8 mouse cellular contexts compared by ENCODE assay signal in the genomic region with DNA sequence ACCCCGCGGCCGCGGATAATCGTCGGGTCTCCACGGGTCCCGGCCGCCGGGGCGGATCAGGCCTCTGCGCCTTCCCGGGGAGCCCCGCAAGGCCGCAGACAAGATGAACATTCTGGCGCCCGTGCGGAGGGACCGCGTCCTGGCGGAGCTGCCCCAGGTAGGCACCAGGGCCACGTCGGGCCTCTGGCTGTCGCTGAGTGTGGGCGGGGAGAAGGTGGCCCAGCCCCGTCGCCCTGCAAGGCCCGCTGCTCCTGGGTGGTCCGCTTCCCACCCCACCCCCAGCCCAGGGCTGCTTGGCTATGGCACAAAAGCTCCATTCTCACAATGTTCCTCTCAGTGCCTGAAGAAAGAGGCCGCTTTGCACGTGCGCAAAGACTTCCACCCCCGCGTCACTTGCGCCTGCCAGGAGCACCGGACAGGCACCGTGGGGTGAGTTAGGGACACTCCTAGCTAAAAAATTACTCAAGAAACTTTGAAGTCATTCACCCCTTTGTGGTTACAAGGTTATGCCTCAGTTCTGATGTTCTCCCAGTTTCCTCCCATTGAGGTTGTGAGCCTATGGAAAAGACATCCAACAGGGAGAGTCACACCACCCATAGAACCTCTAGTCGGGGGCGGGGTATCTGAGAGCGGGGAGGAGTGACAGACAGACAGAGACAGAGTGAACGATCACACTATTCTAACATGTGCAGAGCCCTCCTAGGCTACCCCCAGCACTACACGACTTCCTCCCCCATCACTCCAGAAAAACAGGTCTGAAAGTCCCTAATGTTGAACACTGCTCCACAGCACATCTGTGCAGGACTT. TPM values are rescaled to one million over a fixed set of nuclear protein-coding genes. Genes with fewer than 3 reads are reported as not detected.
DNase-seq lines count a peak whose midpoint lies in the region; ATAC-seq lines count a peak whose summit lies in the region.

No protein-coding gene starts in this region.

- WGBS in forebrain, embryonic 12.5 days, result under 1% methylated on average over 42 of the region's 42 CpGs
- WGBS in heart, embryonic 16.5 days, result 2% methylated on average over 42 of the region's 42 CpGs
- 2% methylated on average over 42 of the region's 42 CpGs for WGBS in liver, embryonic 16.5 days (ENCODE audit: insufficient replicate concordance)
- WGBS in neural tube, embryonic 14.5 days, result under 1% methylated on average over 40 of the region's 42 CpGs

- H3K4me3 ChIP-seq in forebrain, embryonic 12.5 days (replicated peaks), result peak overlapping the region; percentile 73
- H3K4me3 ChIP-seq in heart, embryonic 16.5 days (ENCODE audit: low read length), result peak overlapping the region; percentile 64
- H3K4me3 ChIP-seq in liver, embryonic 16.5 days (ENCODE audit: low read depth, low read length), result peak overlapping the region; percentile 59
- peak overlapping the region; percentile 69 for H3K4me3 ChIP-seq in neural tube, embryonic 14.5 days (ENCODE audit: low read depth, low read length)

- H3K36me3 ChIP-seq in forebrain, embryonic 12.5 days (replicated peaks), result peaks cover 31% of the 10 kb centered on the region
- H3K36me3 ChIP-seq in heart, embryonic 16.5 days (ENCODE audit: control insufficient read depth, insufficient read depth), result peaks cover 16% of the 10 kb centered on the region
- H3K36me3 ChIP-seq in liver, embryonic 16.5 days (ENCODE audit: control insufficient read depth, insufficient read depth), result no peaks in the 10 kb centered on the region
- peaks cover 12% of the 10 kb centered on the region; the same call in 1 of the 2 replicates for H3K36me3 ChIP-seq in neural tube, embryonic 14.5 days (ENCODE audit: control insufficient read depth, insufficient read depth, low read length)

- H3K27ac ChIP-seq in forebrain, embryonic 12.5 days, result peak overlapping the region; percentile 96
- H3K27ac ChIP-seq in heart, embryonic 16.5 days (ENCODE audit: low read length), result peak overlapping the region; percentile 90
- peak overlapping the region; percentile 61 for H3K27ac ChIP-seq in liver, embryonic 16.5 days (ENCODE audit: low read length)
- H3K27ac ChIP-seq in neural tube, embryonic 14.5 days (ENCODE audit: low read depth, low read length), result peak overlapping the region; percentile 94

- H3K9ac ChIP-seq in forebrain, embryonic 12.5 days, result peak overlapping the region; percentile 90
- H3K9ac ChIP-seq in heart, embryonic 16.5 days (ENCODE audit: low read length), result peak overlapping the region; percentile 82
- peak overlapping the region; percentile 62 for H3K9ac ChIP-seq in liver, embryonic 16.5 days (ENCODE audit: low read depth, low read length)
- peak overlapping the region; percentile 84 for H3K9ac ChIP-seq in neural tube, embryonic 14.5 days (replicated peaks; ENCODE audit: low read depth, low read length)

- ATAC-seq in forebrain, embryonic 12.5 days (ENCODE audit: low FRiP score), result peak; percentile 87
- peak; percentile 78 for ATAC-seq in heart, embryonic 16.5 days (replicated peaks; ENCODE audit: extremely low read depth, insufficient read depth, low FRiP score)
- ATAC-seq in liver, embryonic 16.5 days (ENCODE audit: low read depth), result peak; percentile 68
- ATAC-seq in neural tube, embryonic 14.5 days (ENCODE audit: low read depth), result peak; percentile 85
- no peak for ATAC-seq in erythroid progenitor cell, adult 5-6 weeks (replicated peaks; ENCODE audit: low FRiP score, poor library complexity, severe bottlenecking)

- H3K9me3 ChIP-seq in forebrain, embryonic 12.5 days, result no peaks in the 10 kb centered on the region
- no peaks in the 10 kb centered on the region for H3K9me3 ChIP-seq in heart, embryonic 16.5 days (replicated peaks; ENCODE audit: control insufficient read depth, low read length)
- H3K9me3 ChIP-seq in liver, embryonic 16.5 days (replicated peaks; ENCODE audit: control insufficient read depth, low read length), result no peaks in the 10 kb centered on the region
- H3K9me3 ChIP-seq in neural tube, embryonic 14.5 days (ENCODE audit: control insufficient read depth, low read length), result no peaks in the 10 kb centered on the region

- H3K4me2 ChIP-seq in forebrain, embryonic 12.5 days, result peak overlapping the region; percentile 63
- peak overlapping the region; percentile 79 for H3K4me2 ChIP-seq in heart, embryonic 16.5 days (ENCODE audit: low read depth, low read length)
- H3K4me2 ChIP-seq in liver, embryonic 16.5 days (ENCODE audit: low read depth, low read length), result peak overlapping the region; percentile 54
- peak overlapping the region; percentile 42 for H3K4me2 ChIP-seq in neural tube, embryonic 14.5 days (ENCODE audit: low read depth, low read length)

- DNase-seq in 3T3-L1 (ENCODE audit: low read depth, low spot score), result peak; percentile 76
- peak; percentile 96 for DNase-seq in ZHBTc4 (ENCODE audit: low read depth, low spot score)
- DNase-seq in kidney, postnatal 14 days, result peak; percentile 86

- no peaks in the 10 kb centered on the region for H3K27me3 ChIP-seq in forebrain, embryonic 12.5 days
- no peaks in the 10 kb centered on the region for H3K27me3 ChIP-seq in heart, embryonic 16.5 days (ENCODE audit: control insufficient read depth, insufficient read depth, low read length)
- peaks cover 56% of the 10 kb centered on the region for H3K27me3 ChIP-seq in liver, embryonic 16.5 days (ENCODE audit: control insufficient read depth, insufficient read depth, low read depth, low read length)
- no peaks in the 10 kb centered on the region for H3K27me3 ChIP-seq in neural tube, embryonic 14.5 days (ENCODE audit: control insufficient read depth, insufficient read depth, low read length)

- H3K4me1 ChIP-seq in forebrain, embryonic 12.5 days, result peaks cover 20% of the 10 kb centered on the region
- H3K4me1 ChIP-seq in heart, embryonic 16.5 days (ENCODE audit: control insufficient read depth, insufficient read depth, low read length), result peaks cover 16% of the 10 kb centered on the region
- peaks cover 5% of the 10 kb centered on the region for H3K4me1 ChIP-seq in liver, embryonic 16.5 days (ENCODE audit: control insufficient read depth, low read depth, low read length)
- peaks cover 4% of the 10 kb centered on the region; the same call in 1 of the 2 replicates for H3K4me1 ChIP-seq in neural tube, embryonic 14.5 days (ENCODE audit: control insufficient read depth, insufficient read depth, low read length)

RNA-seq across cellular contexts. Expression of a gene that starts 1.2 kb away (rescaled TPM):
- 44.5 and 49.8 TPM in 2 replicates for polyA plus RNA-seq in forebrain, embryonic 12.5 days (2016; fragmentation: Nextera tagmentation; extraction: Ambion mirVana)
- polyA plus RNA-seq in heart, embryonic 16.5 days (2015; fragmentation: Nextera tagmentation; extraction: Ambion mirVana), result 51.5 and 60.8 TPM in 2 replicates
- 11.8 and 16.2 TPM in 2 replicates for polyA plus RNA-seq in liver, embryonic 16.5 days (2015; fragmentation: Nextera tagmentation; extraction: Ambion mirVana)
- 61.5 and 63.9 TPM in 2 replicates for polyA plus RNA-seq in neural tube, embryonic 14.5 days (2014; fragmentation: Nextera tagmentation; extraction: Ambion mirVana)
- 2.9 TPM in 1 of 2 replicates, not detected in the other for total RNA-seq in erythroid progenitor cell, adult 5-6 weeks (2015; ENCODE audit: low replicate concordance)
- total RNA-seq in erythroid progenitor cell, adult 5-6 weeks (2017; ENCODE audit: low replicate concordance), result 2.6 and 7.1 TPM in 2 replicates

RNA-seq across cellular contexts. Expression of a gene that starts 3.8 kb away (rescaled TPM):
- 1.4 and 1.5 TPM in 2 replicates for polyA plus RNA-seq in forebrain, embryonic 12.5 days (2016; fragmentation: Nextera tagmentation; extraction: Ambion mirVana)
- 2.4 and 2.6 TPM in 2 replicates for polyA plus RNA-seq in heart, embryonic 16.5 days (2015; fragmentation: Nextera tagmentation; extraction: Ambion mirVana)
- polyA plus RNA-seq in liver, embryonic 16.5 days (2015; fragmentation: Nextera tagmentation; extraction: Ambion mirVana), result 0.36 and 0.44 TPM in 2 replicates
- polyA plus RNA-seq in neural tube, embryonic 14.5 days (2014; fragmentation: Nextera tagmentation; extraction: Ambion mirVana), result 2.8 and 3.5 TPM in 2 replicates
- not detected in 2 replicates for total RNA-seq in erythroid progenitor cell, adult 5-6 weeks (2015; ENCODE audit: low replicate concordance)
- total RNA-seq in erythroid progenitor cell, adult 5-6 weeks (2017; ENCODE audit: low replicate concordance), result not detected in 2 replicates

RNA-seq across cellular contexts. Expression of a gene that starts 6.1 kb away (rescaled TPM):
- 931 and 997 TPM in 2 replicates for polyA plus RNA-seq in forebrain, embryonic 12.5 days (2016; fragmentation: Nextera tagmentation; extraction: Ambion mirVana)
- polyA plus RNA-seq in heart, embryonic 16.5 days (2015; fragmentation: Nextera tagmentation; extraction: Ambion mirVana), result 708 and 711 TPM in 2 replicates
- 609 and 714 TPM in 2 replicates for polyA plus RNA-seq in liver, embryonic 16.5 days (2015; fragmentation: Nextera tagmentation; extraction: Ambion mirVana)
- polyA plus RNA-seq in neural tube, embryonic 14.5 days (2014; fragmentation: Nextera tagmentation; extraction: Ambion mirVana), result 906 and 951 TPM in 2 replicates
- total RNA-seq in erythroid progenitor cell, adult 5-6 weeks (2015; ENCODE audit: low replicate concordance), result 1,034 and 1,190 TPM in 2 replicates
- total RNA-seq in erythroid progenitor cell, adult 5-6 weeks (2017; ENCODE audit: low replicate concordance), result 811 and 1,012 TPM in 2 replicates

RNA-seq across cellular contexts. Expression of a gene that starts 12.9 kb away (rescaled TPM):
- 5.5 and 6.9 TPM in 2 replicates for polyA plus RNA-seq in forebrain, embryonic 12.5 days (2016; fragmentation: Nextera tagmentation; extraction: Ambion mirVana)
- polyA plus RNA-seq in heart, embryonic 16.5 days (2015; fragmentation: Nextera tagmentation; extraction: Ambion mirVana), result 14.2 and 16.1 TPM in 2 replicates
- 39.9 and 40.3 TPM in 2 replicates for polyA plus RNA-seq in liver, embryonic 16.5 days (2015; fragmentation: Nextera tagmentation; extraction: Ambion mirVana)
- 14.6 and 16.7 TPM in 2 replicates for polyA plus RNA-seq in neural tube, embryonic 14.5 days (2014; fragmentation: Nextera tagmentation; extraction: Ambion mirVana)
- total RNA-seq in erythroid progenitor cell, adult 5-6 weeks (2015; ENCODE audit: low replicate concordance), result 174 and 194 TPM in 2 replicates
- total RNA-seq in erythroid progenitor cell, adult 5-6 weeks (2017; ENCODE audit: low replicate concordance), result 107 and 197 TPM in 2 replicates

RNA-seq across cellular contexts. Expression of a gene that starts 13.0 kb away (rescaled TPM):
- polyA plus RNA-seq in forebrain, embryonic 12.5 days (2016; fragmentation: Nextera tagmentation; extraction: Ambion mirVana), result 8.8 and 9.4 TPM in 2 replicates
- polyA plus RNA-seq in heart, embryonic 16.5 days (2015; fragmentation: Nextera tagmentation; extraction: Ambion mirVana), result 17.7 TPM in 2 replicates
- polyA plus RNA-seq in liver, embryonic 16.5 days (2015; fragmentation: Nextera tagmentation; extraction: Ambion mirVana), result 10.2 and 10.4 TPM in 2 replicates
- polyA plus RNA-seq in neural tube, embryonic 14.5 days (2014; fragmentation: Nextera tagmentation; extraction: Ambion mirVana), result 3.9 and 6.1 TPM in 2 replicates
- total RNA-seq in erythroid progenitor cell, adult 5-6 weeks (2015; ENCODE audit: low replicate concordance), result 43.2 and 79.6 TPM in 2 replicates
- 35.9 and 76.8 TPM in 2 replicates for total RNA-seq in erythroid progenitor cell, adult 5-6 weeks (2017; ENCODE audit: low replicate concordance)
